Mouse (Mus musculus) embryonic stem cell, embryonic (primary cell): ENCODE measurements around the gene Cacna1i.

Experiments
- CTCF ChIA-PET, 4 experiments: fragments of 300-600 bp in 2 of 4; fragments of 350-600 bp in 2 of 4; sonication (Branson Sonifier 250); formaldehyde crosslinking; loops; one replicate each; lab custom pipeline; 2022; ENCODE audit warnings: inconsistent platforms in 2 of 4; lab: Charles Lee
- POLR2A ChIA-PET, 4 experiments: fragments of 300-600 bp in 2 of 4; fragments of 350-600 bp in 2 of 4; sonication (Branson Sonifier 250); formaldehyde crosslinking; loops; one replicate each; lab custom pipeline; 2022; ENCODE audit warnings: antibody characterized with exemption in 4 of 4, inconsistent platforms in 1 of 4; lab: Charles Lee

Cacna1i gene

DNA sequence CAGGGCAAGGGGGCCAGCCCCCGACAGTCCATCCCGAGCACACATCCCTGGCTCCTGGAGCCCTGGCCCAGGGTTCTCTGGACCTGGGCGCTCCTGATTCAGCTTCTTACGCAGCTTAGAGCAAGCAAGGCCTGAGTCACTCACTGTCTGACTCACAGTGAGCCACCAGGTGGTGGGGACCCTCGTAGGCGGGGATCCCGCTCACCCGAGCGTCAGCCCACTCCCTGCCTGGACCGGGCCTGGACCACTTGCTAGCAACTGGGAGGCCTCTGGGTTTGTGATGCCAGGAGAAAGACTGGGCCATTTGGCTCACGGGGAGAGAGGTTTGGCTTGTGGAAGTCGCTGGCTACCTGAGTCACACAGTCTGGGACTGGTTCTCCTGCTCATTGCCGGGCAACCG, 16.7 kb downstream of the Cacna1i start:
- ChIA-PET POLR2A (no interaction called here), CTCF (no interaction called here)

DNA sequence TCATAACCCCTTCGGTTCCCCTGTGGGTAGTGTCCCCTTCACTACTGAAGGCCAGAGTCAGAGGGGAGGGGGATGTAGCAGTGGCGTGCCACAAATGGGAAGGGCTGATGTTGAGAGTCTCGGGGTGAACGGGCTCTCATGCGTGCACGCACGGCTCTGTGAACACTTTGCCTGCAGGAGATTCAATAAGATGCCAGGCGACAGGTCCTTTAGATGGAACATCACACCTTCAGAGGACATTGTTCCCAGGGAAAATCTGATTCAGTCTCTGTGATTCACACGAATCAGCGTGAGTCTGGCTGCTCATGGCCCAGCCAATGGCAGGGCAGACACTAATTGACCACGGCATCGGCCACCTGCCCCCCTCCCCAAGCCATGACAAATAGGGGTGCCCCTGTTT, 17.1 kb downstream of the Cacna1i start:
- POLR2A ChIA-PET, result no interaction called here
- CTCF ChIA-PET, result no interaction called here

- ChIA-PET CTCF (interaction anchor here in 1 of 4 experiments (0.6 to 0.8 kb wide), 4 partner anchors 18 to 621 kb away, joined by 3 read pairs; no protein-coding TSS in a partner anchor), POLR2A (interaction anchor here in 1 of 4 experiments (0.6 kb wide), 1 partner anchor 14 kb away, joined by 4 read pairs; no protein-coding TSS in a partner anchor)
Measured at GRCm38 (mm10) chr15:80306146-80306545, 19.1 kb downstream of the Cacna1i start.

DNA sequence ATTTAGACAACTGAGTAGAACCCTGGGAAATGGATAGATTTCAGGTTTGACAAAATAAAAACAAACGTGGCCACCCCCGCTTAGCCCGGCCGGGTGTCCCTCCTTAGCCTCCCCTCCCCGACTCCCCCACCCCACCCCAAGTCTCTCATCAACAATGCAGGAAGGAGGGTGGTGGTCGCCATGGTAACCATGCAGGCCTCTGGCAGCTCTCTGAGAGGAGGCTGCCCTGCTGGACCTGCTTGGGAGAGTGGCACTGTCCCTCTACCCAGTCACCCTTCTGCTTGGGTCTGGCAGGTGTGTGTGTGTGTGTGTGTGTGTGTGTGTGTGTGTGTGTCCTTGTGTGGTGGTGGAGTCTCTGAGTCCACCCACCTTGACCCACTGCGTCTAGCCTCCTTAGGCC, 27.7 kb downstream of the Cacna1i start:
- CTCF ChIA-PET, result interaction anchor here (0.6 to 1.3 kb wide), 7 partner anchors 10 to 380 kb away, joined by 3 to 11 read pairs (median 3); no protein-coding TSS in a partner anchor
- POLR2A ChIA-PET, result interaction anchor here in 2 of 4 experiments (1.1 to 2.0 kb wide), 3 partner anchors 25 to 288 kb away, joined by 3 to 5 read pairs (median 4); partner anchors contain the start of gene Atf4 (in 1 of the 2)

DNA sequence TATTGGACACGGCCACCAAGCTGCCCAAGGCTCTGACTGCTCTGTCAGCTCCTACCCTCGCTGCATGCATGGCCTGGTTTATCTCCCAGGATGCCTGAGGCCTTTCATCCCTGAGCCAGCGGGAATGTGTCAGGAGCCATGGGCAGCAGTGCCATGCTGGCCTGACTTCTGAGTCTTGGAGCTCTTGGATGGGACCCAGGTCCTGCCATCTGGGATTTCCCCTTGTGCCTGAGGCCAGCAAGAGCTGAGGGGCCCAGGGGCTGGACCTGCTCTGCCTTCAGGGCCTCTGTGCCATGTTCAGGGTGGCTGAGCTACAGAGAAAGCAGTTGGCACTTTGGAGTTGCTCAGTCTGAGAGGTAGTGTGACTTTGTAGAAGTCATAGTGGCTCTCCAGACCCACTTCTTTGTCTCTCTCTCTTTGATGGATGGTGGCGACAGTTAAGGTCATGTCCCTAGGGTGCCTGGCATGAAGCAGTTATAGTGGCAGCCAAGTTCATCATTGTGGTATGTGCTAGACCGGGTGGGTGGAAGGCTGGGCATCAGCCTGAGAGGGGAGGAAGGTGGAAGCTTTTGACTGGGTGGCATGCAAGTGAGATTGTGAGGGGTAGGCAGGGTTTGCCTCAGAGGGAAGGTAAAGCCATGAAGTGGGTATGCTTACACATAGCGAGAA, 30.1 kb downstream of the Cacna1i start:
- CTCF ChIA-PET, result interaction anchor here in 2 of 4 experiments (0.5 to 0.6 kb wide), 2 partner anchors 24 to 378 kb away, joined by 3 read pairs; no protein-coding TSS in a partner anchor
- POLR2A ChIA-PET, result no interaction called here

GRCm38 (mm10) chr15:80317841-80318530, 30.9 kb downstream of the Cacna1i start:
- ChIA-PET POLR2A (interaction anchor here in 3 of 4 experiments (0.5 to 0.7 kb wide), 3 partner anchors 34 to 141 kb away, joined by 4 to 6 read pairs (median 4); no protein-coding TSS in a partner anchor), CTCF (interaction anchor here in 3 of 4 experiments (0.5 to 1.6 kb wide), 5 partner anchors 13 to 1442 kb away, joined by 3 read pairs; no protein-coding TSS in a partner anchor)

- ChIA-PET CTCF (interaction anchor here (0.5 to 1.6 kb wide), 11 partner anchors 13 to 1441 kb away, joined by 3 to 12 read pairs (median 3); no protein-coding TSS in a partner anchor), POLR2A (interaction anchor here in 3 of 4 experiments (0.5 to 1.8 kb wide), 6 partner anchors 30 to 330 kb away, joined by 4 to 6 read pairs (median 4); no protein-coding TSS in a partner anchor)
Measured at GRCm38 (mm10) chr15:80318543-80319255, 31.7 kb downstream of the Cacna1i start.

GRCm38 (mm10) chr15:80319315-80319714, 32.3 kb downstream of the Cacna1i start:
- POLR2A ChIA-PET, result interaction anchor here in 3 of 4 experiments (0.7 to 1.8 kb wide), 3 partner anchors 30 to 329 kb away, joined by 4 to 5 read pairs (median 4); no protein-coding TSS in a partner anchor

GRCm38 (mm10) chr15:80319921-80320320, 32.9 kb downstream of the Cacna1i start:
- ChIA-PET POLR2A (interaction anchor here in 2 of 4 experiments (0.6 to 1.8 kb wide), 6 partner anchors 10 to 579 kb away, joined by 3 to 6 read pairs (median 4); no protein-coding TSS in a partner anchor), CTCF (interaction anchor here in 1 of 4 experiments (1.6 kb wide), 1 partner anchor 374 kb away, joined by 5 read pairs; no protein-coding TSS in a partner anchor)

More at GRCm38 (mm10) chr15:80319315-80319714, 32.3 kb downstream of the Cacna1i start:
- CTCF ChIA-PET, result interaction anchor here (0.6 to 1.6 kb wide), 8 partner anchors 20 to 449 kb away, joined by 3 to 12 read pairs (median 3); no protein-coding TSS in a partner anchor

- POLR2A ChIA-PET, result interaction anchor here in 3 of 4 experiments (0.6 to 1.1 kb wide), 4 partner anchors 16 to 316 kb away, joined by 3 to 4 read pairs (median 3); partner anchors contain the start of genes Atf4 (in 1 of the 3) and Mief1 (in 1 of the 3)
- CTCF ChIA-PET, result interaction anchor here (0.6 to 1.4 kb wide), 5 partner anchors 15 to 370 kb away, joined by 3 to 5 read pairs (median 4); no protein-coding TSS in a partner anchor
Measured at GRCm38 (mm10) chr15:80325207-80325606, 38.2 kb downstream of the Cacna1i start.

DNA sequence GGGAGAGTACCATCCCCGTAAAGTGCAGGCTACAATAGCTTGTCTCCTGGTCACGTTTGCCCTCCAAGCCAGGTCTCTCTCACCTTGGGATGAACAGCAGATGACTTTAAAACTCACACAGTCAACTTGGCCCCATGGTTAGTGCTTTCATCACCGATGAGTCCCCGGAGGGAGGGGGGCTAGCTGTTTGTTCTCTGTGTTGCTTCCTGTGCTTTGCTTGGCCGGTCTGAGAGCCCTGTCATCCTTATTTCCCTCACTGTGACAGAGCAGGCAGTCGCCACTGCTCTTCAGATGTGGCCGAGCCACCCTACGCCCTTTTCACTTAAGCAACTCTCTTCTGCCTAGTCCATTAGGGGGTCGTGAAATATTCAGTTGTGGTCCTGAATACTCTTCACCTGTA, 38.7 kb downstream of the Cacna1i start:
- ChIA-PET CTCF (interaction anchor here in 3 of 4 experiments (0.5 to 1.4 kb wide), 5 partner anchors 14 to 1063 kb away, joined by 4 to 5 read pairs (median 4); no protein-coding TSS in a partner anchor), POLR2A (interaction anchor here in 2 of 4 experiments (0.9 to 1.1 kb wide), 3 partner anchors 15 to 92 kb away, joined by 3 to 4 read pairs (median 3); partner anchors contain the start of genes Atf4 (in 1 of the 2) and Mief1 (in 1 of the 2))

DNA sequence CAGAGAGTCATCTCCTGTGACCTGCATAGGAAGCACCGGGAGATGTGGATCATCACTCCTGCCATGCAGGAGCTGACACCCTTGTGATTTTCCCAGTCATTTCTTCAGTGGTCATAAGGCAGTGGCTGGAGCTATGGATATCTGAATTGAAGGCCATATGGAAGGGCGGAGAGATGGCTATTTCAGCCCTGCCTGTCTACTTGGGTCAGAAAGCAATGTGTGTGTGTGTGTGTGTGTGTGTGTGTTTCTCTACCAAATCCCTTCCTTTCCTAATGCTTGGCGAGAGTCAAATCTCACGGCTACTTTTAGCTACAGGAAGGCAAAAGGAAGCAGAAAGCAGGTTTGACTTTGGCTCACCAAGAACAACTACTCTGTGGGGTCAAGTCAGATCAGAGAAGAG, 39.9 kb downstream of the Cacna1i start:
- CTCF ChIA-PET, result interaction anchor here in 1 of 4 experiments (2.4 kb wide), 1 partner anchor 13 kb away, joined by 5 read pairs; no protein-coding TSS in a partner anchor
- POLR2A ChIA-PET, result no interaction called here

- ChIA-PET POLR2A (interaction anchor here in 1 of 4 experiments (1.2 kb wide), 1 partner anchor 38 kb away, joined by 4 read pairs; no protein-coding TSS in a partner anchor), CTCF (interaction anchor here (0.6 to 2.4 kb wide), 6 partner anchors 12 to 366 kb away, joined by 3 to 7 read pairs (median 4); no protein-coding TSS in a partner anchor)
Measured at GRCm38 (mm10) chr15:80327743-80328540, 40.9 kb downstream of the Cacna1i start.

- ChIA-PET POLR2A (interaction anchor here in 1 of 4 experiments (0.5 kb wide), 1 partner anchor 190 kb away, joined by 3 read pairs; no protein-coding TSS in a partner anchor), CTCF (interaction anchor here in 1 of 4 experiments (0.8 to 1.7 kb wide), 2 partner anchors 10 to 364 kb away, joined by 3 to 6 read pairs; no protein-coding TSS in a partner anchor)
Measured at GRCm38 (mm10) chr15:80330276-80330675, 43.2 kb downstream of the Cacna1i start.

- CTCF ChIA-PET, result interaction anchor here in 2 of 4 experiments (0.6 to 0.8 kb wide), 3 partner anchors 16 to 376 kb away, joined by 3 to 5 read pairs (median 3); no protein-coding TSS in a partner anchor
- POLR2A ChIA-PET, result no interaction called here
Measured at GRCm38 (mm10) chr15:80334766-80335165, 47.7 kb downstream of the Cacna1i start.

GRCm38 (mm10) chr15:80335196-80335595, 48.2 kb downstream of the Cacna1i start:
- CTCF ChIA-PET, result interaction anchor here in 3 of 4 experiments (0.5 to 0.9 kb wide), 6 partner anchors 16 to 376 kb away, joined by 3 to 5 read pairs (median 3); no protein-coding TSS in a partner anchor
- POLR2A ChIA-PET, result no interaction called here
